ENCODE assay signal across 18 mouse cellular contexts in the genomic region with DNA sequence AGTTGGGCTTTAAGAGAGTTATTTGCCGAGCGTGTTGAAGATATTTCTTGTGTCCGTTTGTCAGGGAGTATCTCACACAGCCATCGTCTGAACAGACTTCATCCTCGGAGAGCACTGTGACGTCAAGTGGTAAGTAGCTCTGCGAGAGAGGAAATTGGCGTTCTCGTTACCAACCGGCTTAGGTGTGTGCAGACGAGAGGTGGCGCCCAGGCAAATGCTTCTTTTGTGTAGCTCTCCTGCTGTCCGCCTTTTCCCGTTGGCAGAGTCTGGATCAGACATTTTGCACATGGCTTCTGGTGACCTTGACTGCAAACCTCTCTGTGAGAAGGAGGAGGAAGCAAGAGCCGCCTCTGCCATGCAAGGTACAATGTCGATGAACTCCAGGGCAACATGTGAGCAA.
"Had no signal": no experiment of that assay in that cellular context is flagged by ENCODE, and none has a peak within 500 bp of the region (broad histone marks: within the 10 kb centered on the region; RNA-seq: fewer than 3 reads in every experiment).

No protein-coding gene starts in this region.

- H3K9me3 ChIP-seq: lung, embryonic 15.5 days; megakaryocyte, embryonic 14.5 days; midbrain, embryonic 13.5 days; neural tube, embryonic 12.5 days; stomach, embryonic 15.5 days had no signal

- H3K4me1 ChIP-seq: lung, embryonic 15.5 days; neural tube, embryonic 12.5 days had no signal

- H3K4me3 ChIP-seq: lung, embryonic 15.5 days; megakaryocyte, embryonic 14.5 days; midbrain, embryonic 13.5 days; neural tube, embryonic 12.5 days; stomach, embryonic 15.5 days had no signal

- H3K4me2 ChIP-seq: lung, embryonic 15.5 days; midbrain, embryonic 11.5 days; midbrain, embryonic 13.5 days; neural tube, embryonic 12.5 days; stomach, embryonic 15.5 days had no signal

- H3K27me3 ChIP-seq: lung, embryonic 15.5 days; megakaryocyte, embryonic 14.5 days; midbrain, embryonic 13.5 days; neural tube, embryonic 12.5 days; stomach, embryonic 15.5 days had no signal

- H3K9ac ChIP-seq: liver, postnatal 0 days; lung, embryonic 15.5 days; midbrain, embryonic 13.5 days; neural tube, embryonic 12.5 days; stomach, embryonic 15.5 days had no signal

- H3K27ac ChIP-seq: lung, embryonic 15.5 days; macrophage; midbrain, embryonic 13.5 days; neural tube, embryonic 12.5 days; stomach, embryonic 15.5 days; stomach, postnatal 0 days had no signal

- ATAC-seq: liver, postnatal 0 days; lung, postnatal 0 days; midbrain, embryonic 13.5 days; midbrain, embryonic 16.5 days had no signal

- DNase-seq: liver, postnatal 0 days; lung, adult 2 months; lung, postnatal 14 days; lung, postnatal 36 days; right cerebral cortex, postnatal 14 days; thymus, adult 2 months; thymus, postnatal 25 days; thymus, postnatal 4 days had no signal

- H3K36me3 ChIP-seq: lung, embryonic 15.5 days; midbrain, embryonic 13.5 days; neural tube, embryonic 12.5 days; stomach, embryonic 15.5 days had no signal
